Mouse (Mus musculus): ENCODE results near the gene Ttc30a2. TPM values are rescaled to one million over a fixed set of nuclear protein-coding genes. Genes with fewer than 3 reads are reported as not detected.
"Not testable (repeated sequence)": the region's sequence is repeated elsewhere in the genome, so short reads cannot be mapped to it uniquely, and the experiment has no call there.

Gene Ttc30a2
- polyA plus RNA-seq (2015; fragmentation: Nextera tagmentation; extraction: Ambion mirVana), result 0.47 and 0.79 TPM in 2 replicates

DNA sequence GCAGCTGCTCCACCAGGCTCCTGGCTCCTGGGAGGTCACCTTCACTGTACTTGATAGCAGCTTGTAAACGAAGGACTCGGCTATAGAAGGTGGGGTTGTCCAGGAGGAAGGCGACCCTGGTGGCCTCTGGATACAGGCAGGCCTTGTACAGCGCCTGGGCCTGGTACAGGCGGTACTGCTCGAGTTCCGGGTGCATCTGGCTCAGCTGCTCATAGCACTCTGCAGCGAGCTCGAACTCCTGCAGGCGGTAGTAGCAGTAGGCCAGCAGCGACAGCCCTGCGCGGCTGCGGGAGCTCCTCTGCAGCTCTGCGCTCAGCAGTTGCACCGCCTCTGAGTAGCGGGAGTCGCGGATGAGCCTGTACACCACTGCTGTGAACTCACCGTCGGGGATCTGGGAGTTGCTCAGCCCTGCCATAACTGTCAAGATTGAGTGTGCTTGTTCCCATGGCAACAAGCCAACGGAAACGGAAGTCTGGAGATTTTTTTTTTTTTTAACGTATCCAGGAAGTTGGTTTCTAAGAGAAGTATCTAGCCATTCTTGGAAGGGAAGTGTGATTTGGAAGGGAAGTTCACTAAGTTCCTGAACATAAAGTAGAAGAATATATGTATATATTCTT lies at the start of gene Ttc30a2:
Ttc30a2 (minus strand) TSS at position 419 of the 617 bp plus-strand sequence.
- H3K27ac ChIP-seq (replicated peaks); H3K9ac ChIP-seq (replicated peaks); H3K4me3 ChIP-seq; H3K27me3 ChIP-seq; H3K9me3 ChIP-seq; H3K36me3 ChIP-seq; ATAC-seq (replicated peaks); H3K4me1 ChIP-seq: not testable (repeated sequence)
- 29% methylated on average over 21 of the region's 24 CpGs for WGBS
- 0 out of 2 replicates have a peak within 1 kb of the TSS, but pooled peaks have one; percentile 10 for H3K4me2 ChIP-seq (replicated peaks)

DNA sequence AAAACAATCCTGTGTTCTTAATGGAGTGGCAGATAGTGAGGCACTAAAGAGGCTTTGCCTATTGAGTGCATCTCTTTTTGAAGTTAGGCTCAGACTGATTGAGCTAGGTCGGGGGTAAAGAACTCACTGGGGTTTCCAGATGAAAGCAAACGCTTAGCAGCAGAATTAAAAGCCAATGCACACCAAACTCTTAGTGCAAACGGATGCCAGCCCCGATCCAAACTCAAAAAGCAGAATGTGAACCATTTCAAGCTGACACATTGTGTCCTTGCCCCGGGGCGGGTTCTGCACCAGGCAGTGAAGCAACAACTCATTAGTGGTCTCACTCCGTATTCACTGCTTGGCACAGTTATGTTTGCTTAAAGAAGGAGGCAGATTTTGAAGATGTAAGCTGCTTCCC lies 38.9 kb upstream of the Ttc30a2 start:
- no peak overlapping the region for H3K4me2 ChIP-seq (replicated peaks)
- ATAC-seq (replicated peaks), result peak; percentile 69
- H3K4me3 ChIP-seq, result no peak overlapping the region
- 1% methylated on average over 7 of the region's 7 CpGs for WGBS
- no peak overlapping the region for H3K9ac ChIP-seq (replicated peaks)
- H3K4me1 ChIP-seq, result peaks cover 9% of the 10 kb centered on the region
- no peaks in the 10 kb centered on the region for H3K27me3 ChIP-seq
- no peak overlapping the region for H3K27ac ChIP-seq (replicated peaks)
- no peaks in the 10 kb centered on the region for H3K9me3 ChIP-seq
- no peaks in the 10 kb centered on the region for H3K36me3 ChIP-seq

DNA sequence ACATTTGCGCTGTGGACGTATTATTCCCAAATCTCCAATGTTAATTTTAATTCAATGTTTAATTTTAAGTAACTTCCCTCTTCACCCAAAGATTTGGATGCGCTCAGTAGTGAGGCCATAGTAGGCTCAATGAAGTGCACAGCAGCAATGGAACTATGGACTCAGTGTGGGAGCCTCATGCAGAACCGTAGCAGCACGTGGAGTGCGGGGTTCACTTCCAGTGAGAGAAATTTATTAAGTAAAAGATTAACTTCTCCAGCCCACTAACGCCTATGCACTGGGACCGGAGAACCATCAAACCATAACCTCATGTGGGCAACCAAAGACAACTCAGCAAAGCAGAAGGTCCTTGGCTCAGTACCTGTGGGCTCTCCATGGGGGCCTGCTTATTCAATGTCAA lies 38.2 kb upstream of the Ttc30a2 start:
- ATAC-seq (replicated peaks), result no peak
- Histone ChIP-seq H3K4me1 (peaks cover 9% of the 10 kb centered on the region), H3K27me3 (no peaks in the 10 kb centered on the region), H3K9me3 (no peaks in the 10 kb centered on the region), H3K4me3 (no peak overlapping the region), H3K4me2 (replicated peaks) (no peak overlapping the region), H3K27ac (replicated peaks) (no peak overlapping the region), H3K36me3 (no peaks in the 10 kb centered on the region), H3K9ac (replicated peaks) (no peak overlapping the region)
- 74% methylated on average over 8 of the region's 8 CpGs for WGBS

DNA sequence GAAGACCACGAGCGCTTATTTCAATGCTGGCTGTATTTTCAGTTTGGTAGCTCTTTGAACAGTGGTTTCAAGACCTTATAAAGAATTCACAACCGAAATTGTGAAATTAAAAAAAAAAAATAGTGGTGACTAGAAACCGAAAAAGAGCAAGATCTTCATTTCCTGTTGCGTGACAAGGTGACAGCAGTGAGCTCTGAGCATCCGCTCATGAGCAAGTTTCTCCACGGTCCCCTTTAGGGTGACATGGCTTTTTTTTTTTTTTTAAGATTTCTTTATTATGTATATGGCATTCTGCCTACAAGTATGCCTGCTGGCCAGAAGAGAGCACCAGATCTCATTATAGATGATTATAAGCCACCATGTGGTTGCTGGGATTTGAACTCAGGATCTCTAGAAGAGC lies 37.5 kb upstream of the Ttc30a2 start:
- H3K27ac ChIP-seq (replicated peaks), result no peak overlapping the region
- ATAC-seq (replicated peaks), result no peak
- H3K4me2 ChIP-seq (replicated peaks), result no peak overlapping the region
- H3K27me3 ChIP-seq, result no peaks in the 10 kb centered on the region
- H3K36me3 ChIP-seq, result no peaks in the 10 kb centered on the region
- H3K4me3 ChIP-seq, result no peak overlapping the region
- peaks cover 9% of the 10 kb centered on the region for H3K4me1 ChIP-seq
- H3K9ac ChIP-seq (replicated peaks), result no peak overlapping the region
- no peaks in the 10 kb centered on the region for H3K9me3 ChIP-seq
- WGBS, result 89% methylated on average over 7 of the region's 7 CpGs

DNA sequence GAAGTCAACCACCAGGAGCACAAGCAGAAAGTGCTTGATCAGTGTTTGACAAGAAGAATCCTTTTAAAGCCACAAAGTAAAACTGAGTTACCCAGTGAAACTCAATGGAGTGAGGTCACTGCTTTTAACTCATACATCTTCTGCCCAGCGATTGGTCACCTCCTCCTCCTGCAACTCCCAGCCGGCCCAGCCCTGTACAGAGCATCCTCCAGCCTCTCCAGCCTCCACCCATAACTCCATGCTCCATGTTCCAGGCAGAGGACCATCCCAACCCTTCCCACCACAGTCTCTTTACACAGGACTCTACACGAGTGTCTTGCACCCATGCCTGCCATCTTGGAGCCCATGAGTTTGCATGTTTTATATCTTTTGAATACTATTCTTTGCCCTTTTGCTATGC lies 36.7 kb upstream of the Ttc30a2 start:
- H3K27ac ChIP-seq (replicated peaks), result no peak overlapping the region
- no peak overlapping the region for H3K9ac ChIP-seq (replicated peaks)
- H3K4me1 ChIP-seq, result peaks cover 9% of the 10 kb centered on the region
- H3K4me3 ChIP-seq, result no peak overlapping the region
- no peaks in the 10 kb centered on the region for H3K36me3 ChIP-seq
- 87% methylated on average over 3 of the region's 3 CpGs for WGBS
- no peak overlapping the region for H3K4me2 ChIP-seq (replicated peaks)
- H3K27me3 ChIP-seq, result no peaks in the 10 kb centered on the region
- H3K9me3 ChIP-seq, result no peaks in the 10 kb centered on the region
- ATAC-seq (replicated peaks), result no peak

DNA sequence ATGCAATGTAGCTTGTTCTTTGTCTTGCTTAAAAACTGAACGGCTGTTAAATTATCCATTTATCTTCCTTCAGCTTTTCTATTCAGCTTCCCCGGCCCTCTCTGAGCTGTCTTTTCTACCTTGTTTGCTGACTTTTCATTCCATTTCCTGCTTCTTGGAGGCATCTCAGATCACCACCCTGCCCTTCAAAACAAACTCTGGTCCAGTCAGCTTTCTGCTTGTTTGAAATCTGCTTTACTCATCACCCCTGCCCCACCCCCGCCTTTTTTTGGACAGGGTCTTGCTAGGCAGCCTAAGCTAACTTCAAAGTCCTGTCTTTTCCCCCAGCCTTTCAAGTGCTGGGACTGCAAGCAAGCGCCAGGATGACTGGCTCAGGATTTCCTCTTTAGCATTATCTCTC lies 28.2 kb upstream of the Ttc30a2 start:
- Histone ChIP-seq H3K27ac (replicated peaks) (no peak overlapping the region), H3K36me3 (no peaks in the 10 kb centered on the region), H3K4me3 (no peak overlapping the region), H3K9ac (replicated peaks) (no peak overlapping the region), H3K9me3 (no peaks in the 10 kb centered on the region), H3K4me2 (replicated peaks) (no peak overlapping the region), H3K27me3 (no peaks in the 10 kb centered on the region), H3K4me1 (no peaks in the 10 kb centered on the region)
- ATAC-seq (replicated peaks), result no peak
- 31% methylated on average over 4 of the region's 4 CpGs for WGBS

DNA sequence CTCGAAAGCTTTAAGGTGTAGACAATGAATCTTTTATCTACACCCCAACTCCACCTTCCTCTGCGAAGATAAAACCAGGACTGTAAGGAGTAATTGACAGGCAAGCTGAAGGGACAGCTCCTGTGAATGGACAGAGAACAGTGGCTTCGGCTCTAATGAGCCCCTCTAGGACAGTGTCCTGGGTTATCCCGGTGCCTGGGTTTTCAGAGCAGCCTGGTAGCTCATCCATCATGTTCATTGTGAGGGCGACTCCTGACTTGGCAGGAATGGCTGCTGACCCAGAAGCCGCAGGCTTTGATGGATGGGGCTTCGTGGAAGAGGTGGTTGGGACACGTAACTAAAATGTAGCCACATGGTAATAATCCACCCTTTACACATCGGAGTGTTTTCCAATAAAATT lies 24.9 kb upstream of the Ttc30a2 start:
- no peak overlapping the region for H3K27ac ChIP-seq (replicated peaks)
- ATAC-seq (replicated peaks), result no peak
- WGBS, result 75% methylated on average over 9 of the region's 9 CpGs

DNA sequence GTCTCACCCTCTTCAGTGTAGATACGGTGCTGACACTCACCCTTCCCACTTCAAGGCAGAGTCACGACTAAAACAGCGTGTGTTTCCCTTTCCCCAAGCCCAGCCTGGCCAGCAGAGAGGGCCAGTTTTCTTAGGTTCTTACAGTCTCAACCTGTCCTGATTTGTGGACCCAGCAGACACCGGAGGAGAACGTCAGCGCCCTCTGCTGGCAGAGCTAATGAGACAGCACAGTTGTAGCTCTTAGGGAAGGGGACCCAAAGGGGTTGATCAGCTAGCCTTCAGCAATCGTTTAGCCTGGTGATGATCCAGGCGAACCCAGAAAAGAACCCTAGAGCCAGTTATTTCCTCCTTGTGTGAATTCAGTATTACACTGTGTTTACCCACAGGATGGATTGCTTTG lies 23.4 kb upstream of the Ttc30a2 start:
- 0 out of 2 replicates have a peak, but pooled peaks have one; percentile 38 for ATAC-seq (replicated peaks)
- Histone ChIP-seq H3K4me1 (0 out of 2 replicates have a peak, but pooled peaks cover 15% of the 10 kb centered on the region), H3K4me2 (replicated peaks) (no peak overlapping the region), H3K27me3 (no peaks in the 10 kb centered on the region), H3K9ac (replicated peaks) (no peak overlapping the region), H3K4me3 (no peak overlapping the region), H3K27ac (replicated peaks) (no peak overlapping the region), H3K9me3 (no peaks in the 10 kb centered on the region), H3K36me3 (no peaks in the 10 kb centered on the region)
- 56% methylated on average over 8 of the region's 8 CpGs for WGBS

More for the DNA sequence above, 24.9 kb upstream of the Ttc30a2 start:
- no peak overlapping the region for H3K4me3 ChIP-seq
- H3K4me1 ChIP-seq, result 0 out of 2 replicates have a peak, but pooled peaks cover 9% of the 10 kb centered on the region
- no peak overlapping the region for H3K4me2 ChIP-seq (replicated peaks)
- H3K27me3 ChIP-seq, result no peaks in the 10 kb centered on the region
- no peak overlapping the region for H3K9ac ChIP-seq (replicated peaks)
- no peaks in the 10 kb centered on the region for H3K36me3 ChIP-seq
- no peaks in the 10 kb centered on the region for H3K9me3 ChIP-seq

DNA sequence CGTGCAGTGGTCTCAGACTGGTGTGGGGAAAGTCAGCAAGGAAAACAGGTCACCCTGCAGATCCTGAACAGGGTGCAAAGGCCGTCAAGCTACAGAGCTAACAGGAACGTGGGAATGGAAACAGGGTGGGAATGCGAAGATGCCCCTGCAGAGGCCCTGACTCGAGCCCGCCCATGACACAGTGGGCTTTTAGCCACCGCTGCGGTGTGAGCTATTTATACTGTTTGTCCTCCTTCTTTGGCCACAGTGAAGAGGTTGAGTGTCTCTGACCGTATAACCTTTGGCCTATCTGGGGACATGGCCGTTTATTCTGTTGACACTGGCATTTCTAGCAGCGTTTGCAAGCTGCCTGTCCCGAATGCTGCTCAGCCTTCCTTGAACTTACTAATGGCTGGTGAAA lies 21.7 kb upstream of the Ttc30a2 start:
- Histone ChIP-seq H3K9ac (replicated peaks) (no peak overlapping the region), H3K4me1 (0 out of 2 replicates have a peak, but pooled peaks cover 15% of the 10 kb centered on the region), H3K4me3 (no peak overlapping the region), H3K36me3 (no peaks in the 10 kb centered on the region), H3K4me2 (replicated peaks) (no peak overlapping the region), H3K27me3 (no peaks in the 10 kb centered on the region), H3K27ac (replicated peaks) (peak overlapping the region; percentile 79; the same call in 1 of the 2 replicates), H3K9me3 (no peaks in the 10 kb centered on the region)
- WGBS, result 77% methylated on average over 12 of the region's 12 CpGs
- no peak for ATAC-seq (replicated peaks)

DNA sequence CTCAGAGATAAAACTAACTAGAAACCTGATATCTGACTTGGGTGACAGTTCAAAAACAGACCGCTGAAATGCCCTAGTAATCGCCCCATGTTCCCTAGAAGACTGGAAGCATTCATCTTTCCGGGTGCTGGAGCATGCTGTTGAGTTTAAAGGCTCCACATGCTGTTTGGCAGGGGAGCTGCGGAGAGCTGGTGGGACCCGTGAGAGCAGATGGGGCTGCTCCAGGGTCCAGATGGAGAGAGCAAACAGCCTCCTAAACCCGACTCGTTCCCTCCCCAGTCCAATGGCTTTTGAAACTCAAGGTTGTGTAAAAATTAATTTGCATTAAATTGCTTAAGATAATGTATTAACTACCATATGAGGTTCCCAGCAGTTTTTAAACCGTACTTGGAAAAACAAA lies 20.7 kb upstream of the Ttc30a2 start:
- ATAC-seq (replicated peaks), result peak; percentile 90
- Histone ChIP-seq H3K4me2 (replicated peaks) (no peak overlapping the region), H3K27me3 (no peaks in the 10 kb centered on the region), H3K9me3 (no peaks in the 10 kb centered on the region), H3K4me3 (no peak overlapping the region), H3K9ac (replicated peaks) (no peak overlapping the region), H3K36me3 (no peaks in the 10 kb centered on the region), H3K4me1 (0 out of 2 replicates have a peak, but pooled peaks cover 15% of the 10 kb centered on the region), H3K27ac (replicated peaks) (peak overlapping the region; percentile 79)
- WGBS, result 40% methylated on average over 8 of the region's 8 CpGs

DNA sequence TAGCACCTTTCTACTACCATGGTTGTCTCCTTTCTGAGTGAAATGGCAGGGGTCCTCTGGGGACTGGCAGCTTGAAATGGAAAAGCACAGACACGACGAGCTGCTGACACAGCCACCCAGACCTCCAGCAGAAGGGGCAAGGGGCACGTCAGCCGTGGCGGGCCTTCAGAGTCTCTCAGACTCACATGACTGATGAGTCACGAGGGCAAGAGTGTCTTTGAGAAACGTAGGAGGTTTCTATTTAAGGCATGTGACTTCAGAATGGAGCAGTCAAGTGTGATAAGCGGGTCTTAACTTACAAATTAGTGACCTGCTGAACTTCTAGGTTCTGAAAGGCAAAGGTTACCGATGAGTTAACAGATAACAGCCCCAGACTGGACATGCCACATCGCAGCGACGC lies 19.8 kb upstream of the Ttc30a2 start:
- Histone ChIP-seq H3K27ac (replicated peaks) (peak overlapping the region; percentile 79), H3K27me3 (no peaks in the 10 kb centered on the region), H3K4me2 (replicated peaks) (no peak overlapping the region), H3K36me3 (no peaks in the 10 kb centered on the region), H3K4me1 (peaks cover 23% of the 10 kb centered on the region), H3K9me3 (no peaks in the 10 kb centered on the region), H3K4me3 (no peak overlapping the region), H3K9ac (replicated peaks) (no peak overlapping the region)
- no peak for ATAC-seq (replicated peaks)
- WGBS, result 78% methylated on average over 12 of the region's 12 CpGs

DNA sequence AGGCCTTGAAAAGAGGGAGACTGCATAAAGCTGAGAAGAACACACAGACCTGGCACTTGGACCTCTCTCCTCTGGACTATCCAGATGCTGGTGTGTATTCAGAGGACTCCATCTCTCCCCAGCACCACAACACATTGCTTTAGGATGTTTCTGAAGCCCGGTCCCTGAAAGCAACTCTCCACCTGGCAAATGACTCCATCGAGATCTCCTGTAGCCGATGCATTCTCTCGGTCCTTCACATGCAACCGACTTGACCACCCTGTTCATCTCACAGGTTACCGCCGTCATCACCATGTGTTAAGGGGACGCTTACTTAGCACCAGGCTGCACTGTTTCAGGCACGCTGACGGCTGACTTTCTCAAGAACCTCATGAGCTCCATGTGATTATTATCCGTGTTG lies 16.9 kb upstream of the Ttc30a2 start:
- 94% methylated on average over 11 of the region's 11 CpGs for WGBS

More for the DNA sequence above, 16.9 kb upstream of the Ttc30a2 start:
- H3K9me3 ChIP-seq, result no peaks in the 10 kb centered on the region
- peaks cover 42% of the 10 kb centered on the region for H3K4me1 ChIP-seq
- no peak for ATAC-seq (replicated peaks)
- H3K27me3 ChIP-seq, result no peaks in the 10 kb centered on the region
- no peak overlapping the region for H3K9ac ChIP-seq (replicated peaks)
- no peak overlapping the region for H3K27ac ChIP-seq (replicated peaks)
- no peak overlapping the region for H3K4me3 ChIP-seq
- H3K4me2 ChIP-seq (replicated peaks), result no peak overlapping the region
- H3K36me3 ChIP-seq, result no peaks in the 10 kb centered on the region
